Mouse (Mus musculus) kidney, adult 2 months (tissue): Measurements from ENCODE around the gene Usp29.

Experiments used
- CTCF ChIP-seq: fragments of 200-500 bp; conservative IDR thresholded peaks from 2 replicates; pipeline ENCODE4 v1.5.1; 2011; ENCODE audit warnings: low read depth, mild to moderate bottlenecking, control low read depth, low read length, moderate library complexity, mixed read lengths; ENCODE audit not compliant: insufficient read depth, insufficient read length
- POLR2A ChIP-seq: fragments of 200-500 bp; IDR thresholded peaks from one replicate; pipeline ENCODE4 v1.6.1; 2011; ENCODE audit warnings: low read depth, low read length, control low read depth

DNA sequence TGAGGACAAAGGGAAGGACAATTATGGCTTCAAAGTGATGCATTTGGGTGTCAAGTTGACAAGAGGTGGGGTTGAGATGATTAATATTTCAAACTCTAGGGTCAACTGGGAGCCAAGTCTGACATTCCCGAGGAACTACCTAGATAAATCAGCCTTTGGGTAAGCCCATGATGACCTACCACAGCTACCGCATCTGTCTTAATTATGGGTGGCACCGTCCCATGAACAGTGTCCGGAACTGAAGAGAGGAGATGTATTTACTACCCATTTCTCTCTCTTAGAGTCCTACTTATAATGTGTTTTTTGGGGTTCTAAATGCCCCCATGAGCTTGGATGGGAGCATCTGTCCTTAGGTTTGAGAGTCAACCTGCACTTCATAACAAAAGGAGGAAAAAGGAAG, 226.2 kb downstream of the Usp29 start:
- no peak for TF ChIP-seq CTCF
- TF ChIP-seq POLR2A: no peak
